Mouse (Mus musculus) liver, postnatal 0 days (tissue): ENCODE results near the gene Zfp119a.

ENCODE experiments used
- CTCF ChIP-seq: sonication (generic); IDR thresholded peaks from 2 replicates; pipeline ENCODE4 v1.5.1; 2016; ENCODE audit warnings: antibody characterized with exemption, low read depth
- EP300 ChIP-seq: IDR thresholded peaks from 2 replicates; pipeline ENCODE4 v1.6.1; 2016; ENCODE audit warnings: antibody characterized with exemption, low read depth, mild to moderate bottlenecking

GRCm38 (mm10) chr17:55883631-55884030 lies 4.9 kb upstream of the Zfp119a start:
- TF ChIP-seq CTCF (no peak), EP300 (no peak)
